Mouse (Mus musculus): Measurements from ENCODE around the gene Nuak2.
"Not testable (repeated sequence)": the region's sequence is repeated elsewhere in the genome, so short reads cannot be mapped to it uniquely, and the experiment has no call there.

Gene Nuak2

GRCm38 (mm10) chr1:132315889-132316624 lies at the start of gene Nuak2:
Gene Nuak2, plus strand, starts transcription at chr1:132316126.
- peak; percentile 66 for DNase-seq (ENCODE audit: low spot score)

- DNase-seq (ENCODE audit: low spot score) = no peak
Measured at GRCm38 (mm10) chr1:132266791-132267557, 49.0 kb upstream of the Nuak2 start.

- no peak for DNase-seq (ENCODE audit: low spot score)
Measured at GRCm38 (mm10) chr1:132267959-132268358, 48.0 kb upstream of the Nuak2 start.

- no peak for DNase-seq (ENCODE audit: low spot score)
Measured at GRCm38 (mm10) chr1:132268418-132269060, 47.4 kb upstream of the Nuak2 start.

- DNase-seq (ENCODE audit: low spot score) = no peak
Measured at GRCm38 (mm10) chr1:132271237-132271636, 44.7 kb upstream of the Nuak2 start.

- DNase-seq (ENCODE audit: low spot score) = no peak
Measured at GRCm38 (mm10) chr1:132276694-132277093, 39.2 kb upstream of the Nuak2 start.

- no peak for DNase-seq (ENCODE audit: low spot score)
Measured at GRCm38 (mm10) chr1:132277124-132277523, 38.8 kb upstream of the Nuak2 start.

- DNase-seq (ENCODE audit: low spot score) = not testable (repeated sequence)
Measured at GRCm38 (mm10) chr1:132280636-132281035, 35.3 kb upstream of the Nuak2 start.

- DNase-seq (ENCODE audit: low spot score) = no peak
Measured at GRCm38 (mm10) chr1:132281523-132282176, 34.3 kb upstream of the Nuak2 start.

- DNase-seq (ENCODE audit: low spot score) = no peak
Measured at GRCm38 (mm10) chr1:132282177-132282536, 33.8 kb upstream of the Nuak2 start.

GRCm38 (mm10) chr1:132283018-132283417 lies 32.9 kb upstream of the Nuak2 start:
- no peak for DNase-seq (ENCODE audit: low spot score)

- no peak for DNase-seq (ENCODE audit: low spot score)
Measured at GRCm38 (mm10) chr1:132286735-132287134, 29.2 kb upstream of the Nuak2 start.

- DNase-seq (ENCODE audit: low spot score) = no peak
Measured at GRCm38 (mm10) chr1:132287445-132287844, 28.5 kb upstream of the Nuak2 start.

GRCm38 (mm10) chr1:132287991-132288451 lies 27.9 kb upstream of the Nuak2 start:
- DNase-seq (ENCODE audit: low spot score) = no peak

GRCm38 (mm10) chr1:132289965-132290364 lies 26.0 kb upstream of the Nuak2 start:
- DNase-seq (ENCODE audit: low spot score) = no peak

GRCm38 (mm10) chr1:132290921-132291675 lies 24.8 kb upstream of the Nuak2 start:
- DNase-seq (ENCODE audit: low spot score) = no peak

- DNase-seq (ENCODE audit: low spot score) = no peak
Measured at GRCm38 (mm10) chr1:132291706-132292105, 24.2 kb upstream of the Nuak2 start.

GRCm38 (mm10) chr1:132292318-132293129 lies 23.4 kb upstream of the Nuak2 start:
- DNase-seq (ENCODE audit: low spot score) = no peak

GRCm38 (mm10) chr1:132295506-132295905 lies 20.4 kb upstream of the Nuak2 start:
- no peak for DNase-seq (ENCODE audit: low spot score)

- no peak for DNase-seq (ENCODE audit: low spot score)
Measured at GRCm38 (mm10) chr1:132296051-132296450, 19.9 kb upstream of the Nuak2 start.

- DNase-seq (ENCODE audit: low spot score) = no peak
Measured at GRCm38 (mm10) chr1:132298425-132298800, 17.5 kb upstream of the Nuak2 start, which contains the start of gene Klhdc8a. Gene Klhdc8a, plus strand, starts transcription at chr1:132298626.
